Mouse (Mus musculus) T-helper 17 cell (primary cell): Measurements from ENCODE around the gene Gga2.

ENCODE experiments used
- in situ Hi-C, 2 experiments: fragments of 300-600 bp; cut with MboI, MseI; formaldehyde crosslinking; loops; 1 replicate in 1 of 2; 2 replicates in 1 of 2; pipeline ENCODE4 v1.15.1; 2025; ENCODE audit warnings: high pct_unique_total_duplicates in 2 of 2

Gga2 gene

GRCm38 (mm10) chr7:122020667-122021354 is at the start of gene Gga2:
Gene Gga2 (minus strand): TSS chr7:122021222.
- in situ Hi-C loops, result no loop called here

GRCm38 (mm10) chr7:122067517-122068381 is 46.7 kb upstream of the Gga2 start:
- in situ Hi-C loops, result no loop called here

GRCm38 (mm10) chr7:122066945-122067516 is 46.0 kb upstream of the Gga2 start, which contains the start of the genes Ubfd1 and Ears2:
Gene Ubfd1 (plus strand): TSS chr7:122067175.
Gene Ears2 (minus strand): TSS chr7:122067263.
- in situ Hi-C loops, result no loop called here

GRCm38 (mm10) chr7:122066102-122066944 is 45.3 kb upstream of the Gga2 start:
- in situ Hi-C loops, result no loop called here

GRCm38 (mm10) chr7:122065656-122066055 is 44.6 kb upstream of the Gga2 start:
- in situ Hi-C loops, result no loop called here

GRCm38 (mm10) chr7:122056633-122057032 is 35.6 kb upstream of the Gga2 start:
- in situ Hi-C loops, result no loop called here

GRCm38 (mm10) chr7:122050834-122051233 is 29.8 kb upstream of the Gga2 start:
- in situ Hi-C loops, result no loop called here

- in situ Hi-C loops, result no loop called here
These were observed 27.2 kb upstream of the Gga2 start for GRCm38 (mm10) chr7:122048191-122048590.

GRCm38 (mm10) chr7:122046813-122047212 is 25.8 kb upstream of the Gga2 start:
- in situ Hi-C loops, result no loop called here

GRCm38 (mm10) chr7:122045711-122046110 is 24.7 kb upstream of the Gga2 start:
- in situ Hi-C loops, result no loop called here

GRCm38 (mm10) chr7:122045181-122045634 is 24.2 kb upstream of the Gga2 start:
- in situ Hi-C loops, result no loop called here

- in situ Hi-C loops, result no loop called here
These were observed 23.1 kb upstream of the Gga2 start for GRCm38 (mm10) chr7:122044106-122044505.

- in situ Hi-C loops, result no loop called here
These were observed 13.3 kb upstream of the Gga2 start for GRCm38 (mm10) chr7:122034348-122034747.

- in situ Hi-C loops, result no loop called here
These were observed 12.3 kb upstream of the Gga2 start for GRCm38 (mm10) chr7:122033371-122033770.

GRCm38 (mm10) chr7:122022131-122022530 is 1.1 kb upstream of the Gga2 start:
- in situ Hi-C loops, result no loop called here

GRCm38 (mm10) chr7:122020273-122020666 is 752 bp downstream of the Gga2 start:
- in situ Hi-C loops, result no loop called here

- in situ Hi-C loops, result no loop called here
These were observed 2.0 kb downstream of the Gga2 start for GRCm38 (mm10) chr7:122018978-122019377.

GRCm38 (mm10) chr7:122018247-122018646 is 2.8 kb downstream of the Gga2 start:
- in situ Hi-C loops, result no loop called here

GRCm38 (mm10) chr7:122015734-122016133 is 5.3 kb downstream of the Gga2 start:
- in situ Hi-C loops, result no loop called here

- in situ Hi-C loops, result no loop called here
These were observed 5.9 kb downstream of the Gga2 start for GRCm38 (mm10) chr7:122015105-122015504.

- in situ Hi-C loops, result no loop called here
These were observed 8.1 kb downstream of the Gga2 start for GRCm38 (mm10) chr7:122012949-122013348.
